Comparison of ENCODE assay signal across 8 mouse cellular contexts in the genomic region with DNA sequence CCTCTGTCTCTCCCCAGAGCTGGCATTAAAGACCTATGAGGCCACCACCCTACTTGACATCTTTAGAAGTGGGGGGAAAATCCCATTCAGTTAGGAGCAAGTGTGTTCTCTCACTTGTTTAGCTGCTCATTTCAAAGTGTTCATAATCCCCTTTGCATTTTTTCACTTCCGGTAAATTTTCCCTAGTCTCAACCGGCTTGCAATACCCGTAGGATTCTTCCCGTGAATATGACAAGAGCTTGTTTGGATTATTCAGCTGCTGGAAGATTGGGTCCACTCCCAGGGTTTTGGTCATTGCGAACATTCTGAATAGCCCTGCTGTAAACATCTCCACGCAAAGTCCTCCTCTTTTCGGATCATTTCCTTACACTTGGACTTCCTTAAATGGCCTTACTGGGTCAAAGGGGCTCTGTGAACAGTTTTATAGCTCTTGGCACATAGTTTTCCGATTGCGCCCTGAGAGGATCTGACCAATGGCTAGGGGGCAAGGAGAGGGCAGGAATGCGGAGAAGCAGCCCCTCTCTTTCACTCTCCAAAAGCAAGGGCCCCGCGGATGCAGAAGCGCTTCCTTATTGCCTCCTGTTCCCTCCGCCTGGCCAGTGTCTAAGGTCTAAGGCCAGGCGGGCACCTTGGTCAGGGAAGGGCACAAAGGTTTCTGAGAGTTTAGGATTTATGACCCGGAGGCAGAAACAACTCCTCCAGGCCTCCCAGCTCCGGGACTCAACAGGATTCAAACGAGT. TPM values are rescaled to one million over a fixed set of nuclear protein-coding genes. Genes with fewer than 3 reads are reported as not detected.
A peak's percentile ranks its signal among the peaks of the same experiment; 100 is the strongest.
DNase-seq lines count a peak whose midpoint lies in the region; ATAC-seq lines count a peak whose summit lies in the region.

No protein-coding gene starts in this region.

- no peak; the same call in 1 of the 2 replicates for ATAC-seq in heart, embryonic 11.5 days (replicated peaks; ENCODE audit: insufficient number of reproducible peaks, low FRiP score, low TSS enrichment)
- ATAC-seq in heart, embryonic 14.5 days (ENCODE audit: insufficient number of reproducible peaks, insufficient read depth, low FRiP score, low read depth): no peak
- ATAC-seq in liver, embryonic 16.5 days (ENCODE audit: low read depth): no peak
- peak; percentile 8; the same call in 1 of the 2 replicates for ATAC-seq in neural tube, embryonic 14.5 days (ENCODE audit: low read depth)
- ATAC-seq in inflammation-experienced regulatory T-cells, adult 6 months: no peak

- intact Hi-C loops in heart, postnatal 25 days (cut with DNase I): loop anchor here (2.0 to 5.0 kb wide), 4 partner anchors 23 to 82 kb away; a partner anchor contains a TSS

- no peaks in the 10 kb centered on the region for H3K27me3 ChIP-seq in heart, embryonic 11.5 days (ENCODE audit: control insufficient read depth, insufficient read depth, low read length)
- no peaks in the 10 kb centered on the region for H3K27me3 ChIP-seq in heart, embryonic 14.5 days (ENCODE audit: control insufficient read depth, insufficient read depth, low read length)
- no peaks in the 10 kb centered on the region for H3K27me3 ChIP-seq in liver, embryonic 16.5 days (ENCODE audit: control insufficient read depth, insufficient read depth, low read depth, low read length)
- no peaks in the 10 kb centered on the region for H3K27me3 ChIP-seq in neural tube, embryonic 14.5 days (ENCODE audit: control insufficient read depth, insufficient read depth, low read length)

- H3K4me2 ChIP-seq in heart, embryonic 11.5 days: peak overlapping the region; percentile 85
- peak overlapping the region; percentile 89 for H3K4me2 ChIP-seq in heart, embryonic 14.5 days (ENCODE audit: low read length)
- H3K4me2 ChIP-seq in liver, embryonic 16.5 days (ENCODE audit: low read depth, low read length): peak overlapping the region; percentile 86
- H3K4me2 ChIP-seq in neural tube, embryonic 14.5 days (ENCODE audit: low read depth, low read length): peak overlapping the region; percentile 94

- no peaks in the 10 kb centered on the region for H3K9me3 ChIP-seq in heart, embryonic 11.5 days (replicated peaks; ENCODE audit: control insufficient read depth, low read length)
- no peaks in the 10 kb centered on the region for H3K9me3 ChIP-seq in heart, embryonic 14.5 days (ENCODE audit: control insufficient read depth, low read length)
- no peaks in the 10 kb centered on the region for H3K9me3 ChIP-seq in liver, embryonic 16.5 days (replicated peaks; ENCODE audit: control insufficient read depth, low read length)
- no peaks in the 10 kb centered on the region for H3K9me3 ChIP-seq in neural tube, embryonic 14.5 days (ENCODE audit: control insufficient read depth, low read length)

- peaks cover 16% of the 10 kb centered on the region for H3K4me1 ChIP-seq in heart, embryonic 11.5 days (ENCODE audit: control insufficient read depth, insufficient read depth, low read length)
- peaks cover 4 to 33% of the 10 kb centered on the region in 2 experiments for H3K4me1 ChIP-seq in heart, embryonic 14.5 days (ENCODE audit: control insufficient read depth in 2 of 2, insufficient read depth in 2 of 2, low read length in 2 of 2)
- H3K4me1 ChIP-seq in liver, embryonic 16.5 days (ENCODE audit: control insufficient read depth, low read depth, low read length): peaks cover 26% of the 10 kb centered on the region
- peaks cover 23% of the 10 kb centered on the region for H3K4me1 ChIP-seq in neural tube, embryonic 14.5 days (ENCODE audit: control insufficient read depth, insufficient read depth, low read length)

- WGBS in heart, embryonic 11.5 days (ENCODE audit: insufficient replicate concordance): 4% methylated on average over 18 of the region's 18 CpGs
- WGBS in heart, embryonic 14.5 days: 5% methylated on average over 18 of the region's 18 CpGs
- WGBS in liver, embryonic 16.5 days (ENCODE audit: insufficient replicate concordance): 7% methylated on average over 18 of the region's 18 CpGs
- WGBS in neural tube, embryonic 14.5 days: 4% methylated on average over 18 of the region's 18 CpGs

- no peak for DNase-seq in heart, postnatal 25 days (ENCODE audit: low spot score)
- peak; percentile 37 for DNase-seq in MN1 (ENCODE audit: low spot score)
- no peak for DNase-seq in spleen, postnatal 10 days (ENCODE audit: low spot score in 2 of 2)

- H3K27ac ChIP-seq in heart, embryonic 11.5 days (ENCODE audit: low read depth, low read length): peak overlapping the region; percentile 99
- H3K27ac ChIP-seq in heart, embryonic 14.5 days (replicated peaks in 1 of 2; ENCODE audit: control insufficient read depth in 1 of 2, insufficient read depth in 1 of 2, low read depth in 2 of 2, low read length in 2 of 2): peak overlapping the region; percentile 98 to 99
- peak overlapping the region; percentile 92 for H3K27ac ChIP-seq in liver, embryonic 16.5 days (ENCODE audit: low read length)
- H3K27ac ChIP-seq in neural tube, embryonic 14.5 days (ENCODE audit: low read depth, low read length): peak overlapping the region; percentile 86

- H3K4me3 ChIP-seq in heart, embryonic 11.5 days (ENCODE audit: low read depth, low read length): peak overlapping the region; percentile 98
- H3K4me3 ChIP-seq in heart, embryonic 14.5 days (ENCODE audit: control insufficient read depth in 1 of 2, insufficient read depth in 1 of 2, low read depth in 1 of 2, low read length in 2 of 2): peak overlapping the region; percentile 73 to 93
- peak overlapping the region; percentile 97 for H3K4me3 ChIP-seq in liver, embryonic 16.5 days (ENCODE audit: low read depth, low read length)
- H3K4me3 ChIP-seq in neural tube, embryonic 14.5 days (ENCODE audit: low read depth, low read length): peak overlapping the region; percentile 82

- H3K36me3 ChIP-seq in heart, embryonic 11.5 days (ENCODE audit: control insufficient read depth, insufficient read depth, low read length): no peaks in the 10 kb centered on the region
- no peaks in the 10 kb centered on the region for H3K36me3 ChIP-seq in heart, embryonic 14.5 days (ENCODE audit: control insufficient read depth, insufficient read depth, low read length)
- no peaks in the 10 kb centered on the region for H3K36me3 ChIP-seq in liver, embryonic 16.5 days (ENCODE audit: control insufficient read depth, insufficient read depth)
- H3K36me3 ChIP-seq in neural tube, embryonic 14.5 days (ENCODE audit: control insufficient read depth, insufficient read depth, low read length): no peaks in the 10 kb centered on the region

- H3K9ac ChIP-seq in heart, embryonic 11.5 days (ENCODE audit: low read depth, low read length): peak overlapping the region; percentile 97
- H3K9ac ChIP-seq in heart, embryonic 14.5 days (ENCODE audit: low read length): peak overlapping the region; percentile 98
- peak overlapping the region; percentile 97 for H3K9ac ChIP-seq in liver, embryonic 16.5 days (ENCODE audit: low read depth, low read length)
- H3K9ac ChIP-seq in neural tube, embryonic 14.5 days (replicated peaks; ENCODE audit: low read depth, low read length): peak overlapping the region; percentile 89

RNA-seq across cellular contexts. Expression of a gene that starts 0.9 kb away (rescaled TPM):
- polyA plus RNA-seq in heart, embryonic 11.5 days (2014; fragmentation: Nextera tagmentation; extraction: Ambion mirVana): 19.8 and 22.2 TPM in 2 replicates
- 10 to 100 TPM; 72.8 to 84.7 TPM for total RNA-seq in heart, postnatal 25 days (2021)
- polyA plus RNA-seq in heart, embryonic 14.5 days (2014; fragmentation: Nextera tagmentation; extraction: Ambion mirVana): 24.8 and 26.7 TPM in 2 replicates
- 4.3 TPM in 2 replicates for polyA plus RNA-seq in liver, embryonic 16.5 days (2015; fragmentation: Nextera tagmentation; extraction: Ambion mirVana)
- polyA plus RNA-seq in neural tube, embryonic 14.5 days (2014; fragmentation: Nextera tagmentation; extraction: Ambion mirVana): 17.9 and 20.3 TPM in 2 replicates
- polyA plus RNA-seq in inflammation-experienced regulatory T-cells, adult 6 months (2017; shearing (Covaris generic)): 10 to 100 TPM; 12.8 to 16.2 (median 15.6) TPM
